Mouse (Mus musculus) lung, postnatal 10 days (tissue): ENCODE results near the gene Arhgef3.
"Not testable (repeated sequence)": the region's sequence is repeated elsewhere in the genome, so short reads cannot be mapped to it uniquely, and the experiment has no call there.

Source experiments
- DNase-seq: peaks from one replicate; pipeline ENCODE4 v3.0.0; 2021

Gene Arhgef3

DNA sequence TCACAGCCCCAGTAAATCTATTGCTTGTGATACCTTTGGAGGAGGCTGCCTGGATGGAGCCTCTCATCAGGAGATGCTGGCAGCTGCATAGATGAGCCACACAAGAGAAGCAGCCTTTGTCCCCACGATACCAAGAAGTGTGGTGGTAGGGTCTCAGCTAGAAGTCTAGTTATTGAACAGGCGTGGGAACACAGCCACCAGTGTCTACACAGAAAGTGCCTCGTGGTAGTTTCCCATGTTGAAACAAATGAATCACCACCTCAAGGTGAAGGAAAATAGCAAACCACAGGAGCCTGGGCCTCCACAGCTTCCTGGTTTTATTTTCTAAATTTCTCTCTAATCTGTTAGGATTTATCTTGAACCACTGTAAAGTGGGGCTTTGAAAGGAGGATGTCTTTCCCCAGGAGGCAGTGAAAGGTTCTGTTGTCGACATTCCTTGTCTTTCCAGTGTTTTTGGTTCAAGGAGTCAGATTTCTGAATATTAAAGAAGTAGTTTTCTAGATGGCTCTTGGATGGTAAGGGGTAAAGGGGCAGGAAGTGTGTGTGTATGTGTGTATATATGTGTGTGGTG, 119.7 kb downstream of the Arhgef3 start:
- DNase-seq, result no peak

DNA sequence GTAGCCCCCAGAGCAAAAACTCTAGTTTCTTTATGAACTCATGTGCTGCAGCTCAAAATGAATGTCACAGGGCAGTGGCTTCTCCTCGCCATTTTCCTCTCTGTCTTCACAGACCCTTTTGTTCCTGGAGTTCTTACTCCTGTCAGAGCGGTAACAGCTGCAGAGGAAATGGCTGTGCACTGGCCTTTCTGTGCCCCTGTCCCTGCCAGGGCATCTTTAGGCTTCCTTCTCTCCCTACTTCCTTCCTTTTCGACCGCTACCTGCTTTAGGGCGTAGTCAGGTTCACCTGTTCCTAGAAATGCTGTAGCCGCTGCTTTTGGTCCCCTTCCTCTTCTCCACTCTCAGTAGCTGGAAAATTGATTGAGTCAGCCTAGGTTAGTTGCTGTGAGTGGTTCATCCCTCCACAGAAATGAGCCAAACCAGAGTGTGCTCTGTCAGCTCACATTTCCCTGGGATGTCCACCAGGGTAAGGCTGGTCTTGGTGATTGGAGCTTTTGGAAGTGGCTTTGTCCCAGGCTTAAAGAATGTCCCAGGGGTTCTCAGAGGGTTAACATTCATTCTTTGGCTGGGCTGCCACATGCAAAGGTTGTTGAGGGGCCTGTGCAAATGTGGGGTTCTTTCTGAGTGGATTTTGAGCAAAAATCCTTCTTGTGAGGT, 121.3 kb downstream of the Arhgef3 start:
- no peak for DNase-seq

DNA sequence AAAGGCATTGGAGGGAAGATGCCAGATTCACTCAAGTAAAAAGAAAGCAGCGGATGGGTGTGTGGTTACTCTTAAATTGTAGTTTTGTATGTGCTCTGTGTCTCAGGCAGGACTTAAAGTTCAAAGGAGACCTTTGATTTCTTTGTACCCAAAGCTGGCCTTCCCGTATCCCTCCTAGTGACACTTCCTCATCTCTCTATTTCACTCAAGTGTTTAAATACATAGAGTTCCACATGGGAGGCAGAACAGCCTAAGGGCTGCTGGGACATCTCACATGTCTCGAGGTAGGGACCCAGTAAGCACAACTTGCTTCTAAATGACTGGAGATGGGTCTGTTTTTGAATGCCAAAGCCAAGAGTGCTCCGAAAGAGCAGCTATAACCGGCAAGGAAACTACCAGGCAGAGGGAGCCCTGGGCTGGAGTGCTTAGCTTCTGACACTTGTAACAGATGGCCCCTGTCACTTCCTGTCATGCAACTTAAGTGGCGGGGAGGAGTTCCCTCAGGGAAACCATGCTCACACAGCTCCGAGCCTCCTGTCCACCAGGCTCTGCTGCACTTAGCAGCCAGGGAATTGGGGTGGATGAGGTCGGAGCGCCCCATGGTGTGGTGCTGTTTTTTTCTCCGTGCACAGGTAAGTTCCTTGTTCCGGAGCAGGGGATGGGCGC, 123.0 kb downstream of the Arhgef3 start:
- DNase-seq, result peak; percentile 85

GRCm38 (mm10) chr14:27238600-27239118, 124.0 kb downstream of the Arhgef3 start:
- no peak for DNase-seq

- no peak for DNase-seq
These were observed 124.9 kb downstream of the Arhgef3 start for GRCm38 (mm10) chr14:27239551-27240091.

DNA sequence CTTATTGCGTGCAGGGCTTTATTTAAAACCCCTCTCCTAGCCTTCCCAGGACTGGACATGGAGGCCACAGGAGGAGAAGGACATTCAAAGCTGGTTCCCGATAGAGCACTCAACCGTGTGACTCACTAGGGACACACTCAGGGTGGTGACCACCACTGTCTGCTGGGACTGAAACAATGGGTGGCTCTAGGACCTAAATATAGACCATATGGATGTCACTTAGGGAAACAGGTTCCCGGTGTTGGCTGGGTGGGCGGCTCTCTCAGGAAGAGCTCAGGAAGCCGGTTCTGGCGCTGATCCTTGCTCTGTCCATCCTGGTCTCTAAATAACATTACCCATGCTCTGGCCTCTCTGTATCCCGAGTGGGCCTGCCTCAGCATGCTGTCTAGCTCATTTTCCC, 127.6 kb downstream of the Arhgef3 start:
- peak; percentile 72 for DNase-seq

GRCm38 (mm10) chr14:27242769-27243168, 128.1 kb downstream of the Arhgef3 start:
- DNase-seq, result no peak

DNA sequence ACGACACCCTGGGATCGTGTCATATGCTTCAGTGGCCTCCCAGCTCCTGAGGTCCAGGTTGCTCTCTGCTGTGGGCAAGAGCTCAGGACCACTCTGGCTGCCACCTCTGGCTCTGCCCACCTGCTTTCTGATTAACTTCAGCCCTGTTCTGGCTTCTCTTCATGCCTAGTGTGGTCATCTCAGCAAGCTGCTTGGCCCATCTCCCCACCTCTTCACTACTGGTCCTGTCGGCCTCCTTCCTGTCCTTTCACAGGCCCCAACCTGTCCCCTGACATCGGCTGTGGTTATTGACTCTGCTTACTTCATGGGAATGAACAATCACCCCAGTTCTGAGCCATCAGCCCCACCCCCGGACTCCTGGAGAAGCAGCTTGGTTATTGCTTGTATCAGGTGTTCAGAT, 128.9 kb downstream of the Arhgef3 start:
- no peak for DNase-seq

DNA sequence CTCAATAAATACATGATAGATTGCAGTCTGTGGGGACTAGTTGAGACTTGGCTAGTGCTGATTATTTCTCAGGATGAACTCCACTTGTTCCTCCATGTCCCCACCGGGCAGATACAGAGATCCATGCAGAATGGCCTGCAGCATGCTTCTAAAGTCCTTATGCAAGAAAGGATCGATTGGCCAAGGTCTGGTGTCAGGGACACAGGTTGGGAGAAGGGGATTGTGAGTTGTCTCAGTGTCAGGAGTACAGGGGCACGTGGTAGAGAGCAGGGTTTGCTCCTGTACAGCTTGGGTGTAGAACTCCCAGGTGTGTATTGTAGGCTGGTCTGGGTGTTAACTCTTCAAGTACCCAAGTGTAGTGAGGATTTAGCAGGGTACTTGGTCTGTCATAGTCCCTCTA, 130.2 kb downstream of the Arhgef3 start:
- DNase-seq, result no peak

DNA sequence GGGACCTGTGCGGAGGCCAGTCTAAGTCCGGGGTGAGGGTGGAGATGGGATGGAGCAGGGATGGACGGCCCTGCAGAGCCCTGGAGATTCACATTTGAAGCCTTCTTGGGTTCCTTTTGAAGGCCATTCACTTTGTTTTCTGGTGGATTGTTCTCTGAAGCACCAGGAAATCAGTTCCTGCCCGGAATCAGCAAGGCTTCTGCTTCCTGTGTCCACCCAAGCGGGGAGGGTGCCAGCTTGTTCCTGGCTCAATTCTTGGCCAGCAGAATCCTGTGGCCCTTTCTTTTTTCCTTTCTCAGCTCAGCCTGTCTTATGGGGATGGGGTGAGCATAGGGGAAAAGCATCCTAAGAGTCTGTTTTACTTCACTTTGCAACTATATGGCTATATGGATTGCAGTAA, 131.7 kb downstream of the Arhgef3 start:
- DNase-seq, result peak; percentile 74

DNA sequence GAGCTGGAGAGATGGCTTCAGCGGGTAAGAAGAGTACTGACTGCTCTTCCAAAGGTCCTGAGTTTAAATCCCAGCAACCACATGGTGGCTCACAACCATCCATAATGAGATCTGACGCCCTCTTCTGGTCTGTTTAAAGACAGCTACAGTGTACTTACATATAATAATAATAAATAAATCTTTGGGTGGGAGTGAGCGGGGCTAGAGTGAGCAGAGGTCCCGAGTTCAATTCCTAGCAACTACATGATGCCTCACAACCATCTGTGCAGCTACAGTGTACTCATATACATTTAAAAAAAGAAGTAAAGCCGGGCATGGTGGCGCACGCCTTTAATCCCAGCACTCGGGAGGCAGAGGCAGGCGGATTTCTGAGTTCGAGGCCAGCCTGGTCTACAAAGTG, 132.2 kb downstream of the Arhgef3 start:
- DNase-seq, result not testable (repeated sequence)

- no peak for DNase-seq
These were observed 134.4 kb downstream of the Arhgef3 start for GRCm38 (mm10) chr14:27249121-27249520.

GRCm38 (mm10) chr14:27250281-27250789, 135.6 kb downstream of the Arhgef3 start:
- DNase-seq, result peak; percentile 19

DNA sequence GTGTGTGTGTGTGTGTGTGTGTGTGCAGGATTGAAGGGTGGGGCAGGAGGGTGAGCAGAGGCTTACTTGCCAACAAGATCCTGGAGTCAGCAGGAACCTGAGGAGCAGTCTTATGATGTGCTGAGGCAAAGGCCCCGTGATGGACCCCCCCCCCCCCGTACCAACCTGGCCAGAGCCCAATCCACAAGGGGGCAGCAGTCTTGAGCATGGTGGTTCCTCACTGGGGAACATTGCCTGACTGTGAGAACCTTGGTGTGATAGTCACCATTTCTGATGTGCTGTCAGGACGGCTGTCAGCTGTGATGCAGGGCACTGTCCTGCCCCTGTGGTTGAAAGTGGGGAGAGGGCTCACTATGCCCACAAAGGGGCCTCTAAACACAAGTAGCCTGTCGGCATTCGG, 138.7 kb downstream of the Arhgef3 start:
- DNase-seq, result no peak

DNA sequence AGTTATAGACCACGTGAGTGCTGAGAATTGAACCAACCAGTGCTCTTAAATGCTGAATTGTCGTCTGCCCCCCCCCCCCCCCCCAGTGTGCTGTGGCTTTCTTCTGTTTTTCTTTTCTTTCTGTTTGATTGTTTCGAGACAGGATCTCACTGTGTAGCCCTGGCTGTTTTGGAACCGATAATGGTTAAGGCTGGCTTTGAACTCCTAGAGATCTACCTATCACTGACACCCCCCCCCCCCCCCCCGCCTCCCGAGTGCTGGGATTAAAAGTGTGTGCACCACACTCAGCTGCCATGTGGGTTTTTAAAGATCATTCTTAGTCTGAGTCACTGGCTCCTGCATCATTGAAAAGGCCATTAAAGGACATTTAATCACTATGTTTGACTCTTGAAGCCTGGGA, 147.7 kb downstream of the Arhgef3 start:
- DNase-seq, result no peak

DNA sequence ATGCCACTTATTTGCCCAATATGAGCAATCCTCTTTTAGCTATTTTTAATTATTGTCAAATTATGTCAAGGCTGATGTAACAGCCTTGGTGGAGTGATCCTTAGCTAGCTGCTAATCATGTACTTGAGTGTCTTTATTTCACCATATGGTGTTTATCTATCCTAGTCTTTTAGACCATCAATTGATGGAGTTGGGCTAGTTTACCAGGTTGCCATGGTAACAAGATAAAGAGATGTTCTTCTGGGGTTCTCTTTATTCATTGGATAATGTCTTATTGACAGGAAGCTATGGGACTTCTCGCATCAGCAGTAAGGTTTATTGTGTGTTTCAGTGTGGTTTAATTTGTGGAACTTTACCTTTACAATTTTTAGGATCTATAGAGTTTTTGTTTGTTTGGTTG, 151.9 kb downstream of the Arhgef3 start:
- DNase-seq, result no peak

DNA sequence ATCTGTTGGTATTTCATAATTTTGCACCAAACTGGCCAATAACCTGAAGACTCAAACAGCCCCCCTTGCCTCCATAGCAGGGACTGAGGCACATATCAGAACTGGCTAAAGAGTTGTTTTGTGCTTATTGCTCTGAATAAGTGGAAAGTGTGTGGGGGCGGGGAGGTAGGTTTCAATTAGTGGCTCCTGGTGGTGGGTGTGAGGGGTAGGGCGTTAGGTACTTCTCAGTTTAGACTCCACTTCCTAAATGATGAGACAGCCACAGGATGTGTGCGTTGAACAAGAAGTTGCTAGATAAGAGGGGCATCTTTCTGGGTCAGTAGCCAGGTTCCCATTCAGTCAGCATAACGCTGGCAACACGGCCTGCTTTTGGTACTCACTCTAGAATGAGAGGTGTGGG, 153.4 kb downstream of the Arhgef3 start:
- DNase-seq, result no peak

GRCm38 (mm10) chr14:27268986-27269700, 154.4 kb downstream of the Arhgef3 start:
- peak; percentile 13 for DNase-seq

DNA sequence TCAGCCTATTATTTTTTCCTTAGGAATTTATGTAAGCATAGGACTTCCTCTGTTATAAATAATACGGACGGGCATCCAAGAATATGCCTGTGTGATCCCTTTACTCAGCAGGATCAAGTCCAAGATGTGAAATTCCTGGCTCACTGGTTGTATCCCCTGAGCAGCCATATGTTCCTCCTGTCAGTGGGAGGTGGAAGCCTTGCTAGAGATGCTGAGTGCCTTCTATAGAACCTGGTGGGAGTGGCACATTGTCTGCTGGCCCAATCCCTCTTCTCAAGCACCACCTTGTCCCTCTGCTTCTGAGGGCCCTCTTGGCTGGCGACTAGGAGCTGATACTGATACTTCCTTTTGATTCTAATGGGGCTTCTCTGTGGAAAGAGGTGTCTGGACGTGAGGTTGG, 155.1 kb downstream of the Arhgef3 start:
- no peak for DNase-seq

- no peak for DNase-seq
These were observed 155.8 kb downstream of the Arhgef3 start for GRCm38 (mm10) chr14:27270466-27270865.

GRCm38 (mm10) chr14:27271371-27272071, 156.8 kb downstream of the Arhgef3 start:
- peak; percentile 13 for DNase-seq

GRCm38 (mm10) chr14:27272072-27272834, 157.6 kb downstream of the Arhgef3 start:
- no peak for DNase-seq
